Mouse (Mus musculus) hindbrain, embryonic 15.5 days (tissue): ENCODE measurements at regions not wholly inside any gene's neighbourhood (a gene's known extent, or its start where the extent isn't known, plus 50 kb on each side); places are given as distances from the start of the nearest gene placed in this dataset.
A peak's percentile ranks its signal among the peaks of the same experiment; 100 is the strongest.

Experiments used
- ATAC-seq: fragments of 200-750 bp; cut with Nextera tagmentation; 2 replicates; pipeline ENCODE4 v1.8.0; 2017; ENCODE audit warnings: low read depth, moderate number of reproducible peaks, moderate TSS enrichment; ENCODE audit not compliant: low FRiP score
- H3K27ac ChIP-seq: fragments of 300-500 bp; sonication (generic); replicated peaks from 2 replicates; pipeline ENCODE4 v1.5.1; 2015; ENCODE audit warnings: mild to moderate bottlenecking, inconsistent platforms
- H3K27me3 ChIP-seq: fragments of 300-500 bp; sonication (generic); 2 replicates; pipeline ENCODE4 v1.6.1; 2015; ENCODE audit warnings: control low read depth, inconsistent platforms
- H3K36me3 ChIP-seq: fragments of 300-500 bp; sonication (generic); 2 replicates; pipeline ENCODE4 v1.6.1; 2015; ENCODE audit warnings: control low read depth, inconsistent platforms
- H3K4me1 ChIP-seq: fragments of 300-500 bp; sonication (generic); replicated peaks from 2 replicates; pipeline ENCODE4 v1.6.1; 2015; ENCODE audit warnings: control low read depth, inconsistent platforms
- H3K4me2 ChIP-seq: fragments of 300-500 bp; sonication (generic); 2 replicates; pipeline ENCODE4 v1.6.1; 2015; ENCODE audit warnings: moderate library complexity, mild to moderate bottlenecking, inconsistent platforms
- H3K4me3 ChIP-seq: fragments of 300-500 bp; sonication (generic); 2 replicates; pipeline ENCODE4 v1.5.1; 2015; ENCODE audit warnings: mild to moderate bottlenecking, inconsistent platforms
- H3K9ac ChIP-seq: fragments of 300-500 bp; sonication (generic); 2 replicates; pipeline ENCODE4 v1.6.1; 2015; ENCODE audit warnings: inconsistent platforms
- H3K9me3 ChIP-seq: fragments of 300-500 bp; sonication (generic); 2 replicates; pipeline ENCODE4 v1.6.1; 2016; ENCODE audit warnings: control low read depth, inconsistent platforms
- WGBS: fragments of 180-500 bp; shearing (Covaris S2); methylation state at CpG from one replicate; pipeline ENCODE4 v1.1.7; 2015; 5-methylcytosine and 5-hydroxymethylcytosine counted together

- ATAC-seq: no peak
These were observed 98.7 kb upstream of the Cul1 start for GRCm38 (mm10) chr6:47354515-47354914.

GRCm38 (mm10) chr6:47355500-47355899 lies 97.7 kb upstream of the Cul1 start:
- Histone ChIP-seq H3K27me3 (no peaks in the 10 kb centered on the region), H3K36me3 (no peaks in the 10 kb centered on the region), H3K9ac (no peak overlapping the region), H3K9me3 (no peaks in the 10 kb centered on the region), H3K4me1 (no peaks in the 10 kb centered on the region), H3K4me2 (no peak overlapping the region), H3K4me3 (no peak overlapping the region), H3K27ac (no peak overlapping the region)
- no peak for ATAC-seq
- WGBS: 83% methylated on average over 7 of the region's 7 CpGs

More at GRCm38 (mm10) chr6:47354515-47354914, 98.7 kb upstream of the Cul1 start:
- no peaks in the 10 kb centered on the region for H3K9me3 ChIP-seq
- 93% methylated on average over 2 of the region's 2 CpGs for WGBS
- no peak overlapping the region for H3K27ac ChIP-seq
- H3K4me2 ChIP-seq: no peak overlapping the region
- H3K36me3 ChIP-seq: no peaks in the 10 kb centered on the region
- no peaks in the 10 kb centered on the region for H3K27me3 ChIP-seq
- H3K9ac ChIP-seq: no peak overlapping the region
- H3K4me1 ChIP-seq: no peaks in the 10 kb centered on the region
- no peak overlapping the region for H3K4me3 ChIP-seq

DNA sequence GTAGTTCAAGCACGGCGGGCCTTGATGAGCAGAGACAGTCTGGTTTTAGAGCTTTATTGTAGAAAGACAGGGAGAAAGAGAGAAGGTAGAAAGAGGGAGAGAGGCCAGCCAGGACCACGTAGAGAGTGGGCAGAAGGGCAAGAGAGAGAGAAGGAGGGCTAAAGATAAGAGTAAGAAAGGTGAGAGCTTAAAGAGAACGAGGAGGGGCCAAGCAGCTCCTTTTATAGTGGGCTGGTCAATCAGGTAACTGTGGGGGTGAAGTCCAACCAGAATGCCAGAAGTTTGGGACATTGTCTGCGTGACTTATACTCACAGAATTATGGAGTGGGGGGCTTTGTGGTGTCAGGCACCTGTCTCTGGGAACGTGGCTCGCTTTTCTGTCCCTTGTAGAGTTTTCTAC lies 96.7 kb upstream of the Cul1 start:
- WGBS: 73% methylated on average over 7 of the region's 7 CpGs
- Histone ChIP-seq H3K4me2 (no peak overlapping the region), H3K9ac (no peak overlapping the region), H3K36me3 (no peaks in the 10 kb centered on the region), H3K9me3 (no peaks in the 10 kb centered on the region), H3K27ac (no peak overlapping the region), H3K27me3 (no peaks in the 10 kb centered on the region), H3K4me1 (no peaks in the 10 kb centered on the region), H3K4me3 (no peak overlapping the region)
- ATAC-seq: no peak

- no peak for ATAC-seq
- H3K27ac ChIP-seq: no peak overlapping the region
- no peaks in the 10 kb centered on the region for H3K9me3 ChIP-seq
- H3K4me3 ChIP-seq: no peak overlapping the region
- H3K9ac ChIP-seq: no peak overlapping the region
- no peaks in the 10 kb centered on the region for H3K4me1 ChIP-seq
- no peaks in the 10 kb centered on the region for H3K36me3 ChIP-seq
- 45% methylated on average over 2 of the region's 2 CpGs for WGBS
- H3K27me3 ChIP-seq: no peaks in the 10 kb centered on the region
- H3K4me2 ChIP-seq: no peak overlapping the region
These were observed 94.5 kb upstream of the Cul1 start for GRCm38 (mm10) chr6:47358686-47359085.

GRCm38 (mm10) chr6:47364002-47364401 lies 89.2 kb upstream of the Cul1 start:
- no peak overlapping the region for H3K4me3 ChIP-seq
- ATAC-seq: no peak
- no peak overlapping the region for H3K9ac ChIP-seq
- H3K27me3 ChIP-seq: no peaks in the 10 kb centered on the region
- H3K9me3 ChIP-seq: no peaks in the 10 kb centered on the region
- no peak overlapping the region for H3K4me2 ChIP-seq
- H3K4me1 ChIP-seq: peaks cover 3% of the 10 kb centered on the region; the same call in 1 of the 2 replicates
- H3K36me3 ChIP-seq: no peaks in the 10 kb centered on the region
- no peak overlapping the region for H3K27ac ChIP-seq
- WGBS: 95% methylated on average over 1 of the region's 1 CpGs

DNA sequence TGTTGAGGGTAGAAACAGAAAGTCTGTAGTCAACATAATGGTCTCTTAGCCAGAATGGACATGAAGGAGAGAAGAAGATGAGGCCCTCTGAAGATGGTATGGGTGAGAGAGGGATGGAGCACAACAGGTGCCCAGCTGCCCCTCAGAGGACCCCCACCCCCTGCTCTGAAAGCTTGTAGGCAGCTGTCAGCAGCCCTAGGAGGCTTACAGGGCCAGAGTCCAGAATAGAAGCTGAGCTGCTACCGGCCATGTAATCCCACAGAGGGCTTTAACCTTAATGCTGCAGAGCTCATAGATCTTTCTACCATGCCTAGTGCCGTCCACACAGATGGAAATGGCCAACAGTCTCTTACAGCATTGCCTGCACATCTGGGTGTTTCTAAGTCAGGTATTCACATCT lies 88.6 kb upstream of the Cul1 start:
- ATAC-seq: no peak
- Histone ChIP-seq H3K4me2 (no peak overlapping the region), H3K27me3 (no peaks in the 10 kb centered on the region), H3K4me3 (no peak overlapping the region), H3K36me3 (no peaks in the 10 kb centered on the region), H3K4me1 (peaks cover 3% of the 10 kb centered on the region; the same call in 1 of the 2 replicates), H3K9ac (no peak overlapping the region), H3K27ac (no peak overlapping the region), H3K9me3 (no peaks in the 10 kb centered on the region)
- WGBS: 57% methylated on average over 2 of the region's 2 CpGs

DNA sequence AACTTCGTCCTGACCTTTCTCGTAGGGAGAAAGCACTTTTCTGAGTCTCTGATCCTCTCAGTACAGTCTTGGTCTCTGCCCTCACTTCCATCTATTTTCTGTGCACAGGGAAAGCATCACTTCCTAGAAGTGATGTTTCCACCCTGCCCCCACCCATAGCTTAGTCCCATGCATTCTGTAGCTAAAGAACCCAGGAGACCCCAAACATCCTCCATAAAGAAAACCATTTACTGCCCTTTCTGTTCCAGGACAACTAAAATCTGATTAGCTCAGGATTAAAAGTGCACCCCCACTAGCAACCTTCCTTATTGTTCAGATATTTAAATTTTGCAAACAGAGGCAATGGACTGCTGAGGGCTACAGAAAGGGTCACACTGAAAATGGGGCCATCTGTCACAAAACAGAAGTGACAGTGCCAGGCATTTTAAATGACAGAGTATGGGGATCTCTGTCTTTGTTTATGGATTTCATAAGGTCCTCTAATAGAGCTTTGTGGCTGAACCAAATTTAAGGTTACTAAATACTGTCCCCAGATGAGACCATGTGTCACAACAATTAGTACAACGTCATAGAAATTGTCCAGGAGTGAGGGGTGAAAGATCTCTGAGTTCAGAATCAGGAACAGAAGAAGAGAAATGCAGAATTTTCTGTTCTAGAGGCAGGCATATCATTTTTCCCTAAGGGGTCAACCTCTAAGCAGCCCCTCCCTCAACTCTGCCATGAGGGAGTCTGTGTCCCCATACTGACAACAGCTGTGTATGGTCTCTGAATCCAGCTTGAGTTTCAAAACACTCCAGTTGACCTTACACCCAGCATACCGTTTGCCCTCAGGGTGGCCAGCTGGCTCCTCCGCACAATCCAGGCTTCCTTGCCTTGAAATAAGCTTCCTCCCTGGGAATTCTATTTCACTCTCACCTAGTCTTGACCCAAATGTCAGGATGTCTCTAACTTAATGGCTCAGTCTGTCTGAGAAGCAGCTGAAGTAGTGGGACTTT lies 87.2 kb upstream of the Cul1 start:
- Histone ChIP-seq H3K4me3 (no peak overlapping the region), H3K9ac (no peak overlapping the region), H3K27me3 (no peaks in the 10 kb centered on the region), H3K4me1 (peaks cover 3% of the 10 kb centered on the region; the same call in 1 of the 2 replicates), H3K36me3 (no peaks in the 10 kb centered on the region), H3K27ac (no peak overlapping the region), H3K4me2 (no peak overlapping the region), H3K9me3 (no peaks in the 10 kb centered on the region)
- WGBS: 42% methylated on average over 5 of the region's 5 CpGs
- no peak for ATAC-seq

- whole genome bisulfite sequencing: 9% methylated on average over 2 of the region's 2 CpGs
- Histone ChIP-seq H3K9ac (no peak overlapping the region), H3K4me2 (peak overlapping the region; percentile 27; the same call in 1 of the 2 replicates), H3K36me3 (no peaks in the 10 kb centered on the region), H3K27ac (peak overlapping the region; percentile 51; the same call in 1 of the 2 replicates), H3K9me3 (no peaks in the 10 kb centered on the region), H3K4me1 (peaks cover 3% of the 10 kb centered on the region; the same call in 1 of the 2 replicates), H3K27me3 (no peaks in the 10 kb centered on the region), H3K4me3 (no peak overlapping the region)
- no peak for ATAC-seq
These were observed 85.7 kb upstream of the Cul1 start for GRCm38 (mm10) chr6:47367461-47367860.

DNA sequence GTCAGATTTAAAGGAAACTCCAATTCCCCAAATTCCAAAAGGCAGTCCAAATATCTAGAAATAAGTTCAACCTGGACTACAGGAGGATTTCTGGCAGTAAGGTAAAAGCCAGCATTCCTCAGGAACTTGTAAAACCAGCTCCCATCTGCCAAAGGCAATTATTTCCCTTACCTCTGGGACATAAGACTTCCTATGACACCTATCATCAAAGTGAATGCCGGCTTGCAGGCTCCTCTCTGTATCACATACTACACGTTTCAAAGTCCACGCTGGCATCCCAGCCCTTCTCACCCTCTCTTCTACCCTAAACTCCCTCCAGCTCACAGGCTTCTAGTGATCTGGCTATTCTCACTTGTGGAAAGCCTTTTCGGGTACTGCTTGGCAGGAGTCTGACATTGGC lies 77.5 kb upstream of the Cul1 start:
- no peak for ATAC-seq
- no peak overlapping the region for H3K9ac ChIP-seq
- no peaks in the 10 kb centered on the region for H3K9me3 ChIP-seq
- no peak overlapping the region for H3K4me2 ChIP-seq
- H3K36me3 ChIP-seq: no peaks in the 10 kb centered on the region
- H3K27ac ChIP-seq: no peak overlapping the region
- 85% methylated on average over 4 of the region's 4 CpGs for WGBS
- H3K4me3 ChIP-seq: no peak overlapping the region
- H3K4me1 ChIP-seq: no peaks in the 10 kb centered on the region
- H3K27me3 ChIP-seq: no peaks in the 10 kb centered on the region

DNA sequence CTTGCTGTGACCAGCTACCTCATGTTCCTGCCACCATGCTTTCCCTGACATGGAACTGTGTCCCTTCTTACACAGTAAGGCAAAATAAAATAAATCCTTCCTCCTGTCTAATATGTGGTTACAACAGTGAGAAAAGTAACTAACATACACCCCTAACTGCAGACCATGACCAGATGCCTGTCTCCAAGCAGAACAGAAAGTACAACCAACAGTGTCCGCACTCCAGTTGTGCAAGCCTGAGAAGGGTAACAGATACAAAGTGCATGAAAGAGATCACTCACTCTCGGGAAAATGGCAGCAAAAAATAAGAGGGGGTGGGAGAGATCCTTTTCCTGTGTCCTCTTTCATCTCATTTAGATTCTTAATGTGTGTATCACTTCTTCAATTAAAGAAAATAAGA lies 71.7 kb upstream of the Cul1 start:
- Histone ChIP-seq H3K36me3 (no peaks in the 10 kb centered on the region), H3K4me3 (no peak overlapping the region), H3K4me2 (no peak overlapping the region), H3K4me1 (no peaks in the 10 kb centered on the region), H3K27ac (no peak overlapping the region), H3K9ac (no peak overlapping the region), H3K9me3 (no peaks in the 10 kb centered on the region), H3K27me3 (no peaks in the 10 kb centered on the region)
- no peak for ATAC-seq
- WGBS: 87% methylated on average over 2 of the region's 2 CpGs

DNA sequence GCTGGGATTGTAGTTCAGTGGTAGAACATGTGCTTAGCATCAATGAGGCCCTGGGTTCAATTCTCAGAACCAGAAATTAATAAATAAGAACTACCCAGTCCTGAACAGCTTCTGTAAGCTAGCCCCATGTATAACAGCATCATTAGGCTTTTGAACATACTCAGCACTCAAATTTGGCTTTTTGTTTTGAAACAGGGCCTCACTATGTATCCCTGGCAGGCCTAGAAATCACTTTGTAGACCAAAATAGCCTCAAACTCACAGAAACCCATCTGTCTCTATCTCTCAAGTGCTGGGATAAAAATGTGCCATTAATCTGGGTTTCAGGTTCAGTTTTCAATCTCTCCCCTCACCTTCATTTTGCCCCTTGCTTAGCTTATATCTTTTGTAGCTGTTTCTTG lies 66.6 kb upstream of the Cul1 start:
- no peaks in the 10 kb centered on the region for H3K9me3 ChIP-seq
- no peak for ATAC-seq
- H3K4me3 ChIP-seq: no peak overlapping the region
- no peaks in the 10 kb centered on the region for H3K27me3 ChIP-seq
- H3K27ac ChIP-seq: no peak overlapping the region
- H3K4me2 ChIP-seq: no peak overlapping the region
- no peak overlapping the region for H3K9ac ChIP-seq
- no peaks in the 10 kb centered on the region for H3K36me3 ChIP-seq
- peaks cover 5% of the 10 kb centered on the region; the same call in 1 of the 2 replicates for H3K4me1 ChIP-seq

DNA sequence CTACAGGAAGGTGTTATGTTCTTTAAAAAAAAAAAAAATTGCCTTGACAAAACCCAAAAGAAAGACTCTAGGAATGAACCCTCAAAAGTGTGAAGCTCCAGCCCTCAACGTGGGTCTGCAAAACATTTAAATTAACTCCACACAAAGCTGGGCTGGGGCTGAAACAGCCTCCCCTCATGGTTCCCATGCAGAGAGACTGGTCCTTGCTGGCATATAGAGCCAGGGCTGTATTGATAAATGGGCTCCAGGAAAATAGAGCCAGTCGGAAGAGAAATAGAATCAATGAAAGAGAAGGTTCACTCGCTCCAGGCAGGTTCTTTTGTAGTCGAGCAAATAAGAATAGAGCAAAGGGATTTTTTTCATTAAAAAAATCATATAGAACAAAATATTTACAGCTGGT lies 63.3 kb upstream of the Cul1 start:
- Histone ChIP-seq H3K9ac (no peak overlapping the region), H3K27me3 (no peaks in the 10 kb centered on the region), H3K36me3 (no peaks in the 10 kb centered on the region), H3K4me3 (no peak overlapping the region), H3K27ac (no peak overlapping the region), H3K9me3 (no peaks in the 10 kb centered on the region), H3K4me2 (no peak overlapping the region), H3K4me1 (peaks cover 6% of the 10 kb centered on the region; the same call in 1 of the 2 replicates)
- WGBS: 37% methylated on average over 4 of the region's 4 CpGs
- no peak for ATAC-seq
